Mouse (Mus musculus) bone marrow macrophage, adult 2 months (primary cell): Measurements from ENCODE around the gene Rep15. TPM values are rescaled to one million over a fixed set of nuclear protein-coding genes. Genes with fewer than 3 reads are reported as not detected.

ENCODE experiments used
- H3K27ac ChIP-seq: 2 replicates; pipeline ENCODE4 v1.5.1; 2012; ENCODE audit warnings: low read depth, low read length; ENCODE audit not compliant: insufficient read depth
- H3K4me1 ChIP-seq: 2 replicates; pipeline ENCODE4 v1.6.1; 2012; ENCODE audit warnings: low read length; ENCODE audit not compliant: control insufficient read depth, insufficient read depth
- H3K4me3 ChIP-seq: 2 replicates; pipeline ENCODE4 v1.5.1; 2012; ENCODE audit warnings: mild to moderate bottlenecking, low read length, moderate library complexity; ENCODE audit not compliant: insufficient read depth
- CTCF ChIP-seq: IDR thresholded peaks from 2 replicates; pipeline ENCODE4 v1.5.1; 2012; ENCODE audit warnings: low read depth, mild to moderate bottlenecking, low read length, moderate library complexity
- POLR2A ChIP-seq: IDR thresholded peaks from 2 replicates; pipeline ENCODE4 v1.6.1; 2012; ENCODE audit warnings: mild to moderate bottlenecking, low read depth, low read length, borderline replicate concordance
- polyA plus RNA-seq: library from polyadenylated mRNA; stranded (reverse); fragments of >200 nt; gene quantifications from 2 replicates; pipeline ENCODE4 v1.2.4, GENCODE M21; 2012; ENCODE audit not compliant: missing spikeins, insufficient read depth, insufficient read length

Gene Rep15
- polyA plus RNA-seq, 1 experiment: not detected

GRCm38 (mm10) chr6:147024761-147025160 lies 7.6 kb upstream of the Rep15 start:
- TF ChIP-seq POLR2A: no peak
- no peak for TF ChIP-seq CTCF
- Histone ChIP-seq H3K4me1 (peaks cover 7% of the 10 kb centered on the region), H3K4me3 (no peak overlapping the region), H3K27ac (no peak overlapping the region)

DNA sequence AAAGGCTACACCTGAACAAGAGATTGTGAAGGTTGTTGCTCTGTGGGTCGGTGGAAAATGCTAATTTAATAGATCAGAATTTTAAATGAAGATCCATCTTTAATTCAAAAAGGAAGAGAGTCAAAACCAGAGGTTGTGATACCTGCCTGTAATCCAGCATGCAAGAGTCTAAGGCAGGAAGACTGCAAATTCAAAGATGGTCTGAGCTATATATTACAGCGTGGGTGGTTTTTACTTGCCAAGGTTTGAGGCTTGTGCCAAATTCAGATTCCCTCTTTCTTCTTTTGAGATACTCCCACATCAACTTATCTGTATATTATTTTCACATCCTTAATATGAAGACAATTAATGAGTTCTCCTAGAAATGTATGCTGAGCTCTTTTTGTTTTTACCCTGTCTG lies 4.0 kb upstream of the Rep15 start:
- H3K4me1 ChIP-seq: peaks cover 4% of the 10 kb centered on the region
- TF ChIP-seq CTCF: no peak
- no peak for TF ChIP-seq POLR2A
- no peak overlapping the region for H3K4me3 ChIP-seq
- H3K27ac ChIP-seq: no peak overlapping the region

DNA sequence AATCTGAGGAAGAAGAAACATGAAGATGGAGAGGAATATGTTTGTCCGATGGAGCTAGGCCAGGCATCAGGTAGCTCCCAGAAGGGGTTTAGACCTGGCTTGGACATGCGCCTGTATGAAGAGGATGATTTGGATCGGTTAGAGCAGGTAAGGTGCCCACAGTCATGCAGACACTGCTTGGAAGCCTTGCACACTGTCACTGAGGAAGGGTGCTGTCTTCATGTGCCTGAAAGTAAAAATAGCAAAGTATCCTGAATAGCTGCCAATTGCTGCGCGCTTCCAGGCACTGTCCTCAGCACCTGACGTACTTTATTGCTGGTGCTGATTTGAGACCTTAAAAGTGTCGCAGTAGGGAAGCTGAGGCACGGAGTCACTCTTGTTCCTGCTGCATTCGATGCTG lies 2.8 kb upstream of the Rep15 start:
- Histone ChIP-seq H3K27ac (no peak overlapping the region), H3K4me1 (no peaks in the 10 kb centered on the region), H3K4me3 (no peak overlapping the region)
- no peak for TF ChIP-seq CTCF

DNA sequence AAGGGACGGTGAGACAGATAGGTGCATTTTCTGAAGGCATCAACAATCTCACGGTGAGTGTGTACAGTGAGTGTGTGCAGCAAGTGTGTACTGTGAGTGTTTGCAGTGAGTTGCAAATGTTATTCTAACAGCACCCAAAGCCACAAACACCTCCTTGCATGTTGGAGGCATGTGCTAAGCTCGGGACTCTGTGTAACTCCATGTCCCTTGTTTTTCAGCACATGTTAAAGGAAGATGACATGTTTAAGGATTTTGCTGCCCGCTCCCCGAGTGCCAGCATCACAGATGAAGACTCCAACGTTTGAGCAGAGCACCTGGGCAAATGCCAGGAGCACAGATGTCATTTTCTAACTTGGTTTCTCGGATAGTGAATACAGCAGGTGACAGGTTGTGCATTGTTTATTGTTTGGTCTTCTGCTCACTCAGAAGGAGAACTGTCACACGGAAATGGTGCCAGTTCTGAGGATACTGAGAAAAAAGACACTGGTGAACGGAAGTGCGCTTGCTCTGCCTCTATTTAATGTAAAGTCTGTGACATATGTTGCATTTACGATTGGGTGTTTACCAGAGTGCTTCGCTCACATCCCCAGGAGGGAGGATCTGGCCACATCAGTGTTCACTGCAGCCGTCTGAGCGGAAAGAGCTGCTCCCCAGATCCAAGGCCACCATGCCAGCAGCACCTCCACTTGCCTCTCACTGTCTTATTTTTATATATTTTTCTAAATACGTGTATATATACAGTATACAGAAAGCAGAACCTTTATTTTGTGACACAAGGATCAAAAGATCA lies 2.1 kb upstream of the Rep15 start:
- no peak overlapping the region for H3K4me3 ChIP-seq
- H3K27ac ChIP-seq: no peak overlapping the region
- TF ChIP-seq CTCF (no peak), POLR2A (no peak)
- no peaks in the 10 kb centered on the region for H3K4me1 ChIP-seq

DNA sequence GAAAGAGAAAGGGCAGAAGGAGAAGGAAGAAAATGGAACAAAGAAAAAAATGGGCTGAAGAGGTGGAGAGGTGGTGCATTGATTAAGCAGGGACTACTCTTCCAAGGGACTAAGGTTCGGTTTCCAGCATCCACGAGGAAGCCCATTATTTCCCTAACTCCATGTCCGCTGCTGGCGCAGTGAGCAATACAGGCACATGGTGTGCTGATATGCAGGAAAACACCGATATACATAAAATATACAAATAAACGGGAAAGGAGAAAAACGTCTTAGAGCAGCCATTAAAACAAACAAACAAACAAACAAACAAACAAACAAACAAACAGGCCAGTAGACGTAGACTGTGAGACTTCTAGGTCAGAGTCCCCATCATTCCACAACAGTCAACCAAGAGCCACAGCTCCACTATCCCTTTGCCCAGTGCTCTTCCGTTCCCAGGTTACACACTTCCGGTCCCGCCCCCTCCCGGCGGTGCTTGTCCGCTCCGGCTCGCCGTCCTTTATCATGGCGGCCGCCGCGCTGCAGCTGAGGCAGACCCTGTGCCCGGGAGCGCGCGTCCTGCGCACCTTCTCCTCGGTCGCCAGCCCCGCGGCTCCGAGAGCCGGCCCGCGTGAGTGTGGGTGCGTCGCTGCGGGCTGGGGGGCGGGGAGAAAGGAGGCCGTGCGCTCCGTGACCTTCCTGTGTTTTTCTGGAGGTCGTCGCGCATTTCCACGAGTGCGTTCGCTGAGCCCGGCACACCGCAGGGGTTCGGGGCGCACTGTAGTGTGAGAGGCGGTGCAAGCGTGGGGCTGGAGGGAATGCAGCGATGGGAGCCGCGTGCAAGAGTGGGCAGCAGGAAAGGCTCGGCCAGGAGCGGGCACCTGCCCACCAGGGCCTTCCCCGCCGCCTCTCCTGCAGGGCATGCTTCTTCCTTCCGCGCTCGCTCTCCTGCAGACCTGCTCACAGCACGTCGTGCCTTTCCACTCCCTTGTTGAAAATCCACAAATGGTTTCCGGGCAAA lies 10.2 kb downstream of the Rep15 start, which contains the start of gene Mrps35:
Gene Mrps35, plus strand, starts transcription at position 474 of the 1,000 bp plus-strand sequence.
- peak within 1 kb of the TSS; percentile 54 for H3K27ac ChIP-seq
- TF ChIP-seq CTCF (no peak), POLR2A (peak; percentile 54; the same call in 1 of the 2 replicates)
- peaks cover 7% of the 10 kb centered on the region for H3K4me1 ChIP-seq

DNA sequence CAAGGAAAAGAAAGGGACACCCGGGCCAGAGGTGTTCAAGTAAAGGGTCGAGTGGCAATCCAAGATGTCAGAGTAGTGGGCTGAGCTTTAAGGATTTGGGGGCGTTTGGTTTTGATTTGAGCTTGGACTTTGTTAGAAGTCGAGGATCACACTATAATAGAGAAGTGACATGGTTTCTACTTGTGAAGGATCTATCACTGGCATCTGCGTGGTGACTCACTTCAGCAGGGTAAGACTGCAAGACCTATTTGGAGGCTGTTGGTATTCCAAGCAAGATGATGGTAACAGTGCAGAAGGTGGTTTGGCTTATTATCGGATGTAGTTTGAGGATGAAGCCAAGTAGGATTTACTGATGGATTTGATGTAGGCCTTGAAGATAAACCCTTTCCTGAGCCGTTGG lies 11.2 kb downstream of the Rep15 start:
- peak overlapping the region; percentile 76 for H3K4me3 ChIP-seq
- no peak overlapping the region for H3K27ac ChIP-seq
- TF ChIP-seq CTCF: no peak
- no peak for TF ChIP-seq POLR2A
- H3K4me1 ChIP-seq: peaks cover 7% of the 10 kb centered on the region

More for the DNA sequence above, 10.2 kb downstream of the Rep15 start, which contains the start of gene Mrps35:
- H3K4me3 ChIP-seq: peak within 1 kb of the TSS; percentile 76

DNA sequence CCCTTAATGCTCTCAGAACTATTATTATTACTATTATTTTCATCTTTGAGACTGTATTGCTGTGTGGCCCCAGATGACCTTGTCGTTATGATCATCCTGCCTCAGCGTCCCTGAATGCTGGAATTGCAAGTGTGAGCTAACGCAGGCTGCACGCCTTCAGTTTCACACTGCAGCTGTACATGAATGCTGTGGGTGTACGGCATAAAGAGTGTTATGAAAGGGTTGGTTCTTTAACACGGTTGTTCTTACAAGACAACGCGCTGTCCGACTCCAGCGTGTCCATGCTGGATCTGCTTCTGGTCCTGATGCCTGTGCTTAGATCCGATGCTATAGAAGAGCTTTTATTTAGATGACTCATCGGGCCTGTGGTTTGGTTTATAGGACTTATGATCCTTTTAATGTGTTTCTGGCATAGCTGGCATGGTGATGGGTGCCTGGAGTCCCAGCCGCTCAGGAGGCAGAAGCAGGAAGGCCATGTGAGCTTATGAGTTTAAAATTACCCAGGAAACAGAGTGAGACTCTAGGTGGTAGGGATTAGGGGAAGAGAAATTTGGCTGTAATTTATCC lies 16.9 kb downstream of the Rep15 start:
- Histone ChIP-seq H3K4me3 (no peak overlapping the region), H3K4me1 (no peaks in the 10 kb centered on the region), H3K27ac (no peak overlapping the region)
- no peak for TF ChIP-seq POLR2A
- no peak for TF ChIP-seq CTCF

DNA sequence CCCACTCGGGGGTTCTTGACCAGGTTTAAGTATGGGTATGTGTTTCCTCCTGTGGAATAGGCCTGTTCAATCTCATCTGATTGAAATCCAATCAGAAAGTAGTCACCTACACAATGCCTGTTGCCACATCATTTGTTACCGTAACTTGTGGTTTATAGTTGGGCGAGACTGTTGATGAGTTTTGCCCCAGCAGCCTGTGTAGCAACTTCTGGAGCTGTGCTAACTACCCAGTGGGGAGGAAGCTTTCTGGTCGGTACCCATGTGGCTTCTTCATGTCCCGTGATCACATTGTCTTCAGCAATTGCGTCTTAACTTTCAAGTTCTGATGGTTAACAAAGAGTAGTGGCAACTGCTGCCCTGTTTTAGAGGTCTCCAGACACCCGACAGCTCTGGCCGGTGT lies 19.3 kb downstream of the Rep15 start:
- no peak overlapping the region for H3K27ac ChIP-seq
- TF ChIP-seq CTCF (no peak), POLR2A (no peak)
- H3K4me3 ChIP-seq: no peak overlapping the region
- no peaks in the 10 kb centered on the region for H3K4me1 ChIP-seq

- no peaks in the 10 kb centered on the region for H3K4me1 ChIP-seq
- no peak overlapping the region for H3K4me3 ChIP-seq
- TF ChIP-seq POLR2A (no peak), CTCF (no peak)
- H3K27ac ChIP-seq: no peak overlapping the region
These were observed 20.1 kb downstream of the Rep15 start for GRCm38 (mm10) chr6:147052440-147052839.
